Mouse (Mus musculus): ENCODE data around the gene a.
A peak's percentile ranks its signal among the peaks of the same experiment; 100 is the strongest.

a gene

DNA sequence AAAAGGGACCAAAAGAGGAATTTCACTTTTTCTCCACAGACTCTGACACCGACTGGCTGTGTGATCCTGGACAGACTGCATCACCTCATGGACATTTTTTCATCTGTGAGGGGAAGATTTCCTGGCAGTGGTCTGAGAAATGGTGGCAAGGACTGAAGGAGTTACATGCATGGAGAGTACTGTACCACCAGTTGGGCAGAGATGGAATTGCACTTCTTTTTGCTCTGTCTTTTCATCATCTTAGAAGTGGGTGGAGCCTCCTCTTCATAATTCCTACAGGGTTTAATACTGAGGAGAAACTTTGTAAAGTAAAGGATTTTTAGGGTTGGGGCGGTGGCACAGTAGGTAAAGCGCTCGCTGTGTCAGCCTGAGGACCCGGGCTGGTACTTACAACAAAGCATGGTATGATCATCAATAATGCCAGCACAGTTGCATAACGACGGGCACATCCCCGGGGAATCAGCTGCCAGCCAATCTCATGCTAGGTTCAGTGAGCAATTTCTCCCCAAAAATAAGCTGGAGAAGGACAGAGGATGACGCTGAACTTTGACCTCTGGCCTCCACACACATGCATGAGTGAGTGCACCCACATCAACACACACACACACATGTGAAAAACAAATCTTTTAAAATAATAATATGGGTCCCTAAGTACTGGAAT is 307.6 kb downstream of the a start:
- DNase-seq (ENCODE audit: low spot score in 2 of 2): peak in 1 of 2 experiments; percentile 19

DNA sequence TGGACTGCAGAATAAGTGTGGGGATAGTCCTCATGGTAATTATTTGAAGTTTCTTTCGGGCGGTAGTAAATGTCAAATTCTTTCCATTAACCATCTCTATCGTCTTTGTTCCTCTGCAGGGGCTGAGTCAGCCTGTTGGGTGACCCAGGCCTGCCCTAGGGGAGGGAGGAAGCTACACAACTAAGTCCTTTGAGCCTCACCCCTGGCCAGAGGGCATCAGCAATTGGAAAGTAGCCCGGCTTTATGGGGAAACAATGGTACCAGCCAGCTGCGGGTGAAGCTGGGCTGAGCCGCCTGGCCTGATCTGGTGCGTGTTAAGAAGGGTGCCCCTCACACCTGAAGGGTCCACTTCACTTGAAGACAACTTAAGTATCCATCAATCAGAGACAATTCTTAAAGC is 308.2 kb downstream of the a start:
- DNase-seq (ENCODE audit: low spot score in 2 of 2): no peak

DNA sequence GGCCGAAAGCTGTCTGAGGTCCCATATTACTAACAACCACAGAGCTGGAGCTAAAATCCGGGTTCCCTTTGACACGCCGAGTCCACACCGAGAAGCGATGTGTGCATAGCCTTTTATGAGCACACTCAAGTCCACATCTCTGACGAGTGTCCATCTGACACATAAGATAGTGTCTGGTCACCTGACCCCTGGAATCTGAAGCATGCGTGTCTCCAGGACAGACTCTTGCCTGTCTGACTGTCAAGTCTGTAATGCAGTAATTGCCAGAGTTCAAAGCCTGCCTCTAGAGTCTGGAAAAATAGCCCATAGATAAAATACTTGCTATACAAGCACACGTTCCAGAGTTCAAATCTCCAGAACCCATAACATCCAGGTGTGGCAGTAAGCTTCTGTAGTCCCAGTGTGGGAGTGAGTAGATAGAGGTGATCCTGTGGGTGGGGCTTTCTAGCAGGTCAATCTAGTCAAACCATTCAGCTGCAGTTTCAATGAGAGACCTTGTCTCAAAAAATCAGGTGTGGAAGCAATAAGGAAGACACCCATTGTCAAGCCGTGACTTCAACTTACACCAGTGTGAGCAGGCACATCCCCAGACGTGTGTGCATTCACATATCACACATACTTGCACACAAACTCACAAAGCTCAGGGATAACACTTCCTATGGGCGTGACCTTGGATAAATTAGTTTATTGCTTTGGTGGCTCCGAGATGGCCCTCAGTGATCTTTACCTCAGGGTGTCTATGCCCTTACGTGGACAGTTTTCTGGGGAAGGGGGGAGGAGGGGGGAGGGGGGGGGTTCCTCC is 309.0 kb downstream of the a start:
- no peak for DNase-seq (ENCODE audit: low spot score in 2 of 2)

All from spleen, postnatal 4 days (tissue).